Mouse (Mus musculus) kidney, postnatal 14 days (tissue): ENCODE data around the gene Tpst2.

Source experiments
- DNase-seq: peaks from one replicate; pipeline ENCODE4 v3.0.0; 2022; ENCODE audit warnings: mixed read lengths

The Tpst2 gene

GRCm38 (mm10) chr5:112276267-112276873 is at the start of gene Tpst2:
Tpst2 (plus strand) TSS chr5:112276691.
- DNase-seq, result peak; percentile 100

DNA sequence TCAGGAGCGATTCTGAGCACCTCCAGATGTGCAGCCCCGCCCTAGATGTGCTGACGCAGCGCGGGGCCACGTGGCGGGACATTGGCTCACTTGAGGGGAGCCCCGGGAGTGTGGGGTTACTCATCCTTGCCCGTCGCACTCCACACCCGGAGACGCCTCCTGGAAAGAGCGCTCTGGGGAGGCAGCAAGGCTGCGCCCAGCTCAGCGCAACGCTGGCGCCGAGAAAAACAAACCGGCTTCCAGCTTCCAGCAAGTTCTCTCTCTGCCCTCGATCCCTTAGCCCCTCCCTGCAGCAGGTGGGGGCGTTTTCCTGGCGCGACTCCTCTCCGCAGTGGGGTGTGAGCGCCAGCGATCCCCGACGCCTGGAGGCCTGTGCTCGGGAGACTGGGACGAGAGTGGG is 49.1 kb upstream of the Tpst2 start:
- no peak for DNase-seq

DNA sequence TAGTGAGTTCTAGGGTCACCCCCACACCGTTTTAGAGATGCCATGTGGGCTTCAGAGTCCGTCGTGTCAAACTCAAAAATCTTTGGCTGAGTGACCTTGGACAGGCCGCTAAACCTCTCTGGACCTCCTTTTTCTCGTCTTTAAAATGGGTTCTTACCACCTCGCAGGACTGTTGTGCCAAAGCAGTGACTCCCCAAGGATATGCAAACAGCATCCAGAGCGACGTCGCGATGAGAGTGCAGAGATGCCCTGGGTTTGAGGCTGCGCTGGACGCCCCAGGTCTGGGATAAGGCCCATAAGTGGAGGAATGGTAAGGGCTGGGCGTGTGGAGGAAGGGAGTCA is 48.6 kb upstream of the Tpst2 start:
- DNase-seq, result no peak

GRCm38 (mm10) chr5:112228240-112229076 is 48.0 kb upstream of the Tpst2 start:
- no peak for DNase-seq

DNA sequence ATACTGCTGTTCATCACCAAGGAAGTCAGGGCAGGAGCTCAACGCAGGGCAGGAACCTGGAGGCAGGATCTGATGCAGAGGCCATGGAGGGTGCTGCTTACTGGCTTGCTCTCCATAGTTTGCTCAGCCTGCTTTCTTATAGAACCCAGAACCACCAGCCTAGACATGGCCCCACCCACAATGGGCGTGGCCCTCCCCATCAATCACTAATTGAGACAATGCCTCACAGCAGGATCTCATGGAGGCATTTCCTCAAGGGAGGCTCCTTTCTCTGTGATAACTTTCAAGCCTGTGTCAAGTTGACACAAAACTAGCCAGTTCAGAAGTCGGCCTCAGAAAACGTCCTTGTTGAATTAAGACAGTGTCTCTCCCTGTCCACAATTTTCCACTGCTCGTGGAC is 40.7 kb upstream of the Tpst2 start:
- DNase-seq, result no peak

- no peak for DNase-seq
Observed at GRCm38 (mm10) chr5:112236631-112237030, 39.9 kb upstream of the Tpst2 start.

- no peak for DNase-seq
Observed at GRCm38 (mm10) chr5:112237439-112237838, 39.1 kb upstream of the Tpst2 start.

- no peak for DNase-seq
Observed at GRCm38 (mm10) chr5:112237866-112238570, 38.5 kb upstream of the Tpst2 start.

DNA sequence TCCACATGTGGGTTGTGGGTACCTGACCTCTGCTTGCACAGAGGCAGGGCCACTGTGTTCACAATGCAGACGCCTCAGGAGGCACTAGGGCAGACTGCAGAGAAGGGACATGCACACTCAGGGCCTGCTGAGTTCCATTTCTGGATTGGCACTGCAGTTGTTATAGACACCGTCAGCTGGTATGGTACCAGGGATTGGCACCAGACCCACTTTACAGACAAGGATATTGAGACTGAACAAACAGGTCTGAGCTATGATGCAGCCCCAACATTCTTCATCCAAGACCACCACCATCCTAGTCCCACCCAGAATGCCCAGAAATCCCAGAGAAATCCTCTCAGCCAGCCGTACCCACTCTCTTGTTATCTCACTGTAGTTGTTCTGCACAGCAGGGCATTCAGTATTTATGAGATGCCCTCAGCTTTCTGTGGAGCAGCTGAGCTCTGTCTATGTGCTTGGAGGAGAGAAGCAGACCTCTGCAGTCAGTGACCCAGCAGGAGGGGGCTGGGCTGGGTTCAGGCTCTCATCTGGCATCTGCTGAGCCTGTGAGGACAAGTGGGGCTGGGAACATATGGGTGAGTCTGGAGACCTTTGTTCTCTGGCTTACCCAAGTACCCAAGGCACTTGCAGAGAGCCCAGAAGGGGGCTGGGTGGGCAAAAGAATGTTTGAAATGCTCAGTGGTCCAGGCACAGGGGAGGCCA is 37.6 kb upstream of the Tpst2 start:
- no peak for DNase-seq

DNA sequence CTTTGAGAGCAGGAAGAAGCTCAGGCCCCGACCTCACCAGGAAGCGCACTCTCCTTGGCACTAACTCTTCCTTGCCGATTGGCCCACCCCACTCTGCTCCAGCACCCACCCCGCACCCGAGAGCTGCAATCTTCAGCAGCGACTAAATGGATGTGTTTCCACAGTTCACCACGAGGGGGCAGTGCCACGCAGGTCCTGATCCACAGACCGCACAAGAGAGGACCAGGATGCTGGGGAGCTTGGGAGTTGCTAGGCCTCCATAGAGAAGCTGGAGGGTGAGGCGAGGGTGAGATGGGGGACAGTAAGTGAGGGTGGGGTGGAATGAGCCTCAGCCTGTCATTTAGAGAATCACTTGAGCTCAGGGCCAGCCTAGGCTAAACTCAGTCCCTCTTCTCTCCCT is 35.7 kb upstream of the Tpst2 start:
- DNase-seq, result peak; percentile 91

GRCm38 (mm10) chr5:112241849-112242248 is 34.6 kb upstream of the Tpst2 start:
- DNase-seq, result no peak

- DNase-seq, result peak; percentile 81
Observed at GRCm38 (mm10) chr5:112242361-112242778, 34.1 kb upstream of the Tpst2 start.

DNA sequence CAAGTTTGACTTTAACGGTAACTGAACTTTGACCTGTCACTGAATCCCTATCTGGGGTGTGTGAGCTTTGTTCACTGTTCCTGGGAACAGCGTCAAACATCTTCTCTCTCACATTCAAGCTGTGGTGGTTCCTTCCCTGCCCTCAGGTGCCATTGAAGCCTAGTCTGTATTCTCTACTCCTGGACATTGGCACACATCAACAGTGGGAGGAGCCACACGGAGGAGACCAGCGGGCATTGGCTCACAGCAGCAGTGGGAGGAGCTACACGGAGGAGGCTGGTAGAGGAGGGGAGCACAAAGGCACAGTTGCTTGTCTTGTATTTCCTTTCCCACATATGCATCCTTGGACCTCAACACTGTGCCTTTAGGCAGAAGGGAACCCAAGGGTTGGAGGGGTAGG is 33.5 kb upstream of the Tpst2 start:
- DNase-seq, result no peak

DNA sequence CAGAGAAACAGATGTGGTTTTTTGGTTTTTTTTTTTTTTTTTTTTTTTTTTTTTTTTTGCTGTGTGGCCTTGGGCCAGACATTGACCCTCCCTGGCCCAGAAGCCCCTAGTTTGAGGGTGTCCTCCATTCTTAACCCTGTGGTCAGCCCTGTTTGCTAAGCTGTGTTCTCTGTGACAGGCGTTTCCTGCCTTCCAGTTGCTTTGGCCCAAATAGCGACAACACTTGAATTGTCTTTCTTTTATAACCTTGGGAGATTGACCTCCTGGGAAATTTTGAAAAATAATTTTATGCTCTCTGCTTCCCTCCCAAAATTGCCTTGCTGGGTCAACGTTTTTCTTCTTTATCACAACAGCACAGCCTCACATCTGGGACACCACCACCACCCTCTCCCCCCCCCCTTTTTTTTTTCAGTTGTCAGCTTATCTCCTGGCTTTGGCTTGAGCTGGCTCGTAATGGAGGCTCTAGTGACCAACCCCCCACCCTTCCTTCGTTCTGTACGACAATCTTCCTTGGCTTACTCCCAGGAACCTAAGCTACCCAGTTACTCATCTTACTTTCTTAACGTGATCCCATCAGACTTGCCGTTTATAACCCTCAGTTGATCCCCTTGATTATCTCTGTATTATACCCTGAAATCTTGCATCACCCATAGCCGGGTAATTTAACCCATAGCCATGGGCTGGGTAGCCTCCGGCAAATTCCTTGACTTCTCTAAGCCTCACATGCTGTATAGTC is 32.8 kb upstream of the Tpst2 start:
- peak; percentile 58 for DNase-seq

DNA sequence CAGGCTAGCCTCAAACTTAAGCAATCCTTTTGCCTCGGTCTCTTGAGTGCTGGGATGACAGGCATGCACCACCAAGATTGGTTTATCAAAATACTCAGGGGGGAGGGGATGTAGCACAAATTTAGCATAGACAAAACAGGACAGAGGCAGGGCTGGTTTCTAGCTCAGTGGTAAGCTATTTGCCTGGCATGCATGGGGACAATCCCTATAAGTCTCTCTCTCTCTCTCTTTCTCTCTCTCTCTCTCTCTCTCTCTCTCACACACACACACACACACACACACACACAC is 32.3 kb upstream of the Tpst2 start:
- DNase-seq, result no peak

- DNase-seq, result no peak
Observed at GRCm38 (mm10) chr5:112244890-112245615, 31.4 kb upstream of the Tpst2 start.

DNA sequence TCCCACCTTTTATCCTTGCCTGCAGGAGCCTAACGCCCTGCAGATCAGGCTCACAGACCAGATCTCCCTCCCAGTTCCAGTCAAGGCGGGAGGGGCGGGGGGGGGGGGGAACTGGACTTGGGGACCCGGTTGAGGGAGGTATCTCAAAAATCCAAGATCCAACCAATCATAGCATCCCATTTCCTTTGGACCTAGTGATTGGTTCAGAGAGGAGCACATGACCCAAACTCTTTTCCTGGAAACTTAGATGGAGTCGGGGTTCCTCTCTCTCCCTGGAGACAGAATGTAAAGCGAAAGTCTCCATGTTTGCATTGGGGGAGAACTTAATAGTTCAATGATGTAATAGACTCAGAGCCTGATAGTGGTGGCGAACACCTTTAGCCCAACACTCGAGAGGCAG is 29.1 kb upstream of the Tpst2 start:
- no peak for DNase-seq

DNA sequence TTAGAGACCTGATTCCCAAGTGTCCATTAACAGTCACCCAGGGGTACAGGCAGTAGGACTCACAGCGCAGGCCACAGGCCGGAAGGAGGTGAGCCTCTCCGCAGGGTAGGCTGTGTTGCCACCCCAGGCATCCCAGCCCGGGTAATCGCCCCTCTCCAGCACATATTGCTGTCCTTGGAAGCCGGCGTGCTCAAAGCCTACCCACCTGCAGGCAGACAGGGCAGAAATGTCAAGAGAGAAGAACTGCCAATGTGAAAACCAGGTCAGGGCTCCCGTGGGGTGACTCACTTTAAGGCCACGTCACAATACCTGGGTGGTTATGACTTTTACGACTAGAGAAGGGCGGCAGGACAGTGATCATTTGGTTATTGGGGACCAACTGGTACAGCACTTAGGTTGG is 27.4 kb upstream of the Tpst2 start:
- DNase-seq, result no peak

DNA sequence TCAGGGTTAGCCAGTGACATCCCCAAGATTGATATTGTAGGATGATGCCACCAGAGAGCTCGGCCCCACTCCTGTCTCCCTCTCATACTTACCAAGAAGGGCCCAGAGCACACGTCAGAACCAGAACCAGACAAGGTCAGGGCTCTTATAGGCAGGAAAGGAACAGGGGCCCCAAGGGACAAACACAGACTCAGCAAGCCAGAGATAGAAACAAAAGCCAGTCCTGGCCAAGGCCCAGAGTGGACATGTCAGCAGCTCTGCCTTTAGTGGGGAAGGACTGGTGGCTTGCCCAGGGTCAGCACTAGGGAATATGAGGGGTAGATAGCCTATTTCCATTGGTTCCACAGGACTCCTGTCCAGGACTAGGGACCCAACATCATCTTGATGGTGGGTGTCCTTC is 24.1 kb upstream of the Tpst2 start, which contains the start of gene Cryba4:
Cryba4 (minus strand) TSS at position 119 of the 400 bp plus-strand sequence.
- DNase-seq, result peak; percentile 52

DNA sequence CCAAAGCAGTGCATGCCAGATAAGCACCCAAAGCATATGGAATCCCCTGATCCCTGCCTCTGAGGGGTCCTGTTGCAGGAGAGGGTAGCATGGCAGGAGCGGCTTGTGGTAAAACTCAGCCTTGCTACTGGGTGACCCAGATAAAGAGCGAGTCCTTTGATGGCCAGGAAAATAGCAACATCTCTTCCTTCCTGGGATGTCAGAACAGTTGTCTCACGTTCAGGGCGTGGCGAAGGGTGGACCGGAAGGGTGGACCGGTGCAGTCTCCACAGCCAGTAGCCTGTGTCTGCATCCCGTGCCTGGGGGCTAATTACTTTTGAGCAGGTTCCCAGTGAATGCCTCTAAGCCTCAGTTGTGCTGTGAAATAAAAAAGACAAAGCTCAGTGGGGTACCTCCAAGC is 23.3 kb upstream of the Tpst2 start:
- DNase-seq, result peak; percentile 66

- peak; percentile 43 for DNase-seq
Observed at GRCm38 (mm10) chr5:112254282-112254806, 22.1 kb upstream of the Tpst2 start.

DNA sequence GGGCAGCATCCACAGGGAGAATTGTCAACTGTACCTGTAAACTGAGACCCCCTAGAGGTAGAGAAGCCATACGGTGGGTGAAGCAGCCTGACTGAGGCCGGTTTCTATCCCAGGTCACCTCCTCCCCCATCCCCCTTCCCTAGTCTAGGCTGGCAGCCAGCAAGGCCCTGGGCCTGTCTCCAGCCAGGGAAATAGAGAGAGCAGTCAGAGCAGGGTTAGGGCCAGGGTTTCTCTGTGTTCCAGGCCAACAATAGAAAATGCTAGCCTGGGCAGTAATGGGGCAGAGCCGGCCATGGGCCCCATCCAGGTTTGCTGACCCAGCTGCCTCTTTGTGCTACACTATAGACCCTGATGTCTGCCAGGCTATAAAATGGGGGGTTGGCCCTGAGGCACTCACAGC is 21.1 kb upstream of the Tpst2 start, which contains the start of gene Crybb1:
Crybb1 (plus strand) TSS at position 390 of the 400 bp plus-strand sequence.
- DNase-seq, result peak; percentile 66
